Mouse (Mus musculus) spleen, postnatal 4 days (tissue): ENCODE results near the gene Ppt2.

Experiments
- DNase-seq, 2 experiments: peaks; one replicate each; pipeline ENCODE4 v3.0.0; 2022; ENCODE audit warnings: low spot score in 2 of 2

Gene Ppt2

GRCm38 (mm10) chr17:34588767-34589166, 39.5 kb downstream of the Ppt2 start:
- DNase-seq = no peak

DNA sequence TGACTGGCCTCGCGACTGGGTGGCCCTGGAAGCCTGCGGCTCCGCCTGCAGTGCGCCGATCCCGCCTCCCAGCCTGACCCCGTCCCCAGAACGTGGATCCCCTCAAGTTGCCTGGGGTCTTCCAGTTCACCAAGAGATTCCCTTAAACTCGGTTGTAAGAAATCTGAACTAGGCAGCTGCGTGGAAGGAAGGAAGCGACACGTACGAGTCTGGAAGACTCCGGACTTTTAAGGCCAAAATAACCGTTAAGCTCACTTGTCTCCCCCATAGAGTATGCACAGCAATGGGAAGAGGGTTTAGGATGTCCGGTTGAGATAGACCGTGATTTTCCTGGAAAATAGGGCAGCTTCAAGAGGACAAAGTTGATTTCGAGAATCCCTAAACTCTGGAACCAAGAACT, 40.5 kb downstream of the Ppt2 start:
- no peak for DNase-seq

- DNase-seq = peak; percentile 97 to 98
Observed at GRCm38 (mm10) chr17:34587423-34587811, 40.9 kb downstream of the Ppt2 start.

DNA sequence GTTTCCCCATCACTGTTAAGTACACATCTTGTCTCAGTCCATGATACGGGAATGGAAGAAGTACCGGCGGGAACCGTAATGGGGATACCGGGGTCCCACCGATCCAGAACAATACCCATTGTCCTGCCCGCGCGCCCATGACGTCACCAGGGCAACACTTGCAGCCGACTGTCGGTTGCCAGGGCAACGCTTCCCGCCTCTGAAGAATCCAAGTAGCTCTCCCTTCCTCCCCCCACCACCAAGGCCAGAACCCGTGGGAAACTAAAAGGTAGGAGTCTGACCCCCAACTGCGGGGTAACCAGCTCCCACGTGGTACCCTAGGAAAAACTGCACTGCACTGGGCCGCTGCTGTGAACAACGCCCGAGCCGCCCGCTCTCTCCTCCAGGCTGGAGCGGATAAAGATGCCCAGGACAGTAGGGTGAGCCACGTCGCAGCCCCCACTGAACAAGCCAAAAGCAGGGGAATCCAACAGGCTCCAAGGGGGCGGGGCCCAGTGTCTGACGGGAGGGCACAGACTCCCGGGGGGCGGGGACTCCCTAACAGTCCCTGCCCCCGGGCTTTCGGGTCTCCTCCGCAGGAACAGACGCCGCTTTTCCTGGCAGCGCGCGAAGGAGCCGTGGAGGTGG, 41.4 kb downstream of the Ppt2 start:
- DNase-seq = peak; percentile 82 to 91

DNA sequence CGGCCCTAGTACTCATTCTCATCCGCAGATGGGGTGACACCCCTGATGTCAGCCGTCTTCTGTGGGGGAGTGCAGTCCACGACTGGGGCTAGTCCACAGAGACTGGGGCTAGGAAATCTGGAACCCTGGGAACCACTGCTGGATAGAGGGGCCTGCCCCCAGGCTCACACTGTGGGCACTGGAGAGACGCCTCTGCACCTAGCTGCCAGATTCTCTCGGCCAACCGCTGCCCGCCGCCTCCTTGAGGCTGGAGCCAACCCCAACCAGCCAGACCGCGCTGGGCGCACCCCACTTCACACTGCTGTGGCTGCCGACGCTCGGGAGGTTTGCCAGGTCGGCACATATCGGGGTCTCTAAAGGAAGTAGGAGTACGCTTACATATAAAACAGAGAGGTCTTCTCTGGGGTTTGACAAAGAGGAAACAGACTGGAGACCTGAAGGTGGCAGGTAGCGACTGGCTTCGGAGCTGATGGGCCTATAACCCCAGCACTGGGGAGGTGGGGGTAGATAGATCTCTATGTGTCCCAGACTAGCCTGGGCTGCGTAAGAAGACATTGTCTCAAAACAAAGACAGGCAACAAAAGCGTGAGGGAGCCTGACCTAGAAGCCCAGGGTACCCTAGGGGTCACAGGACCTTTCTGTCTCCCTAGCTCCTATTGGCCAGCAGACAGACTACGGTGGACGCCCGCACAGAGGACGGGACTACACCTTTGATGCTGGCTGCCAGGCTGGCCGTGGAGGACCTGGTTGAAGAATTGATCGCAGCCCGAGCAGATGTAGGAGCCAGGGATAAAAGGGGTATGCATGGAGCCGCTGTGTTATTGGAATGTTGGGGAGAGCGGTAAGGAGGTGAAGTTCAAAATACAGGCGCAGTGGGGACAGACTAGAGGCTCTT, 42.2 kb downstream of the Ppt2 start:
- DNase-seq = no peak

- no peak for DNase-seq
Observed at GRCm38 (mm10) chr17:34585121-34585520, 43.2 kb downstream of the Ppt2 start.

DNA sequence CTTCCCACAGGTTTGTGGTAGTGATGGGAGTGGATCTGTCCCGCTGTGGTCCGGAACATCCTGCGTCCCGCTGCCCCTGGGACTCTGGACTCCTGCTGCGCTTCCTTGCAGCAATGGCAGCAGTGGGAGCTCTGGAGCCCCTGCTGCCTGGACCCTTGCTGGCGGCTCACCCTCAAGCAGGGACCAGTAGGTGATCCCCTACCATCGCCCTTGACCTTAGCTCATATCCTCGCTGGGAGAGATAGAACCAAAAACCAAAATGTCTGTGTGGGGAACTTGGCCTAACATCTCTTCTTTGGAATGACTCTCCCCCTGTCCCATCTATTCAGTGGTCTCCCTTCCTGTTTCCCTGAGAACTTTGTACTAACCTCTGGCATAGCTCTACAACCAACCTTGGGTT, 44.5 kb downstream of the Ppt2 start:
- DNase-seq = no peak

GRCm38 (mm10) chr17:34583397-34583796, 44.9 kb downstream of the Ppt2 start:
- DNase-seq = no peak

GRCm38 (mm10) chr17:34582528-34582927, 45.8 kb downstream of the Ppt2 start:
- DNase-seq = no peak

DNA sequence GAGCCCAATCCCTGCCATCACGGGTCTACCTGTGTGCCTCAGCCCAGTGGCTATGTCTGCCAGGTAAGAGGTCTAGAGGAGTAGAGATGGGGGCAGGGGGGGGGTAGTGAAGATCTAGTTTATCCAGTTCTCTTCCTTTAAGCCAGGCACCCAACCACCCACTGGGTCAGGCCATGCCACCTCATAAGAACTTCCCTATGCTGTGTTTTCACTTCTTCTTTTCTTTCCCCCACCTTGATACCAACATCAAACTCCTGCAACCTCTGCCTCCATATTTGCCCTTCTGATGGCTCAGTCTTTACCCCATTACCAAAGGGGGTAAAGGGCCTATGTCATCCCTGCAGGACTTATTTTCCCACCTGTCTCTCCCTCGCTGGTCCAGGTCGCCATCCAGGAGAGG, 50.2 kb downstream of the Ppt2 start:
- DNase-seq = no peak

GRCm38 (mm10) chr17:34576577-34576976, 51.7 kb downstream of the Ppt2 start:
- no peak for DNase-seq

DNA sequence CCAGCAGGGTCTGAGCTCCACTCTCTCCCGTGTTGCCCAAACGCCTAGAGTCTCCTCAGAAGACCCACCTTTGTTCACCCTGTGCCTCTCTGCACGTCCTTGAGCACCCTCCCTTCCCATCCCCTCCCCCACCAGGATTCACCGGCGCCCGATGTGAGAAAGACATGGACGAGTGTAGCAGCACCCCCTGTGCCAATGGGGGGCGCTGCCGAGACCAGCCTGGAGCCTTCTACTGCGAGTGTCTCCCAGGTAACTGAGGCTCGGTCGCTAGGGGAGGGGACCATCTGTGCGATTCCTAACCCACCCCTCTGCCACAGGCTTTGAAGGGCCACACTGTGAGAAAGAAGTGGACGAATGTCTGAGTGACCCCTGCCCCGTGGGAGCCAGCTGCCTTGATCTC, 55.9 kb downstream of the Ppt2 start:
- peak in 1 of 2 experiments; percentile 64 for DNase-seq

DNA sequence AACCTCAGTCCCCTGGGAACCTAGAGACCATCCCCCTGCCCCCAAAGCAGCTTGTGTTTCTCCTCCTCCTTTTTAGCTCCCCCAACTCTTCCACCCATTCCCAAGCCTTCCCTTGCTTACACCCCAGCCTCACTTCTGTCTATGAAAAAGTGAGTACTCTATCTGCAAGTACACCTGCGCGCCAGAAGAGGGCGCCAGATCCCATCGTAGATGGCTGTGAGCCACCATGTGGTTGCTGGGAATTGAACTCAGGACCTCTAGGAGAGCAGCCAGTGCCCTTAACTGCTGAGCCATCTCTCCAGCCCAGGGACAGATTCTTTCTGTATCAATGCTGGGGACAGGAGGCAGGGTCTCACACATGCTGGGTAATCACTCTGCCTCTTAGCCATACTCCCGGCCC, 56.4 kb downstream of the Ppt2 start:
- peak in 1 of 2 experiments; percentile 64 for DNase-seq

GRCm38 (mm10) chr17:34569919-34570318, 58.4 kb downstream of the Ppt2 start:
- peak in 1 of 2 experiments; percentile 58 for DNase-seq

- DNase-seq = no peak
Observed at GRCm38 (mm10) chr17:34568421-34568820, 59.9 kb downstream of the Ppt2 start.

DNA sequence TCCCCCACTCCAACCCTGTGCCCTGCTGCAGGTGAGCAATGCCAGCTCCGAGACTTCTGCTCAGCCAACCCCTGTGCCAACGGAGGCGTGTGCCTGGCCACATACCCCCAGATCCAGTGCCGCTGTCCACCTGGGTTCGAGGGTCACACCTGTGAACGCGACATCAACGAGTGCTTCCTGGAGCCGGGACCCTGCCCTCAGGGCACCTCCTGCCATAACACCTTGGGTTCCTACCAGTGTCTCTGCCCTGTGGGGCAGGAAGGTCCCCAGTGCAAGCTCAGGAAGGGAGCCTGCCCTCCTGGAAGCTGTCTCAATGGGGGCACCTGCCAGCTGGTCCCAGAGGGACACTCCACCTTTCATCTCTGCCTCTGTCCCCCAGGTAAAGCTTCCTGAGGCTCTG, 61.0 kb downstream of the Ppt2 start:
- no peak for DNase-seq
